Mouse (Mus musculus): ENCODE results near the gene Polr3g. TPM values are rescaled to one million over a fixed set of nuclear protein-coding genes. Genes with fewer than 3 reads are reported as not detected.

Gene Polr3g
- 10 to 100 TPM; 14.5 to 16.0 TPM for total RNA-seq (2023)

DNA sequence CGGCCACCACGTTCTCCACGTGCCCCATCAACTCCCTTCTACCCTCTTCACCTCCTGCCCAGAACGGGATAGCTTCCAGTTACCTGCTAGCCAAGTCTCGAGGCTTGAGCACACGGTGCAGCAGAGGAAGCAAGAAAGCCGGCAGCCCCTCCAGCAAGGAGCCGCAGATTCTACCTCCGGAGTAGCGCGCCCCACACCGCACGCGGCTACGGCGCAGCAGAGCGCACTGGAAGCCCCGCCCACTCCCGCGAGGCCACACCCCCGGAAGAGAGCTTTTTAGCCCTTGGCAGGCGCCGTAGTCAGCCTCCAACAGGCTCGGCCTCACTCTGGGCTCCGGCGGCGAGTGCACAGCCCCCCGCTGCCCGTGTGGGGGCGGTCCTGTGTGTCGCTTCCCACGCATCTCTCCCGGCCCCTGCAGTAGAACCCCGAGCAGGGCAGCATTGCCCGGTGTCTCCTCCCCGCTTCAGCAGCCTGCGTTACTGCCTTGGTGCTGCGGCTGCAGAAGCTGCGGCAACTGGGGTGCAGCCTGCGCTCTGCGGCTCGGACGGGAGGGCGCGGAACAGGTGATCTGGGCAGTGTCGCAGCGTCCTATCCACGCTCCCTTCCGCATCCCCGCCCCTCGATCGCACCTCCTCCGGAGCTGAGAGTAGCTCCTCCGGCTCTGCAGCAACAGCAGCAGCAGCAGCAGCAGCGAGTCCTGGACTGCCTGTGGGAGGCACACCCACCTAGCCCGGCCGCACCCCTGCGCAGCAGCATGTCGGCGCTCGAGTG, at the start of gene Polr3g, which contains the start of gene Mblac2:
TSS of gene Polr3g (minus strand) at position 239 of the 771 bp plus-strand sequence.
TSS of gene Mblac2 (plus strand) at position 567 of the 771 bp plus-strand sequence.

DNA sequence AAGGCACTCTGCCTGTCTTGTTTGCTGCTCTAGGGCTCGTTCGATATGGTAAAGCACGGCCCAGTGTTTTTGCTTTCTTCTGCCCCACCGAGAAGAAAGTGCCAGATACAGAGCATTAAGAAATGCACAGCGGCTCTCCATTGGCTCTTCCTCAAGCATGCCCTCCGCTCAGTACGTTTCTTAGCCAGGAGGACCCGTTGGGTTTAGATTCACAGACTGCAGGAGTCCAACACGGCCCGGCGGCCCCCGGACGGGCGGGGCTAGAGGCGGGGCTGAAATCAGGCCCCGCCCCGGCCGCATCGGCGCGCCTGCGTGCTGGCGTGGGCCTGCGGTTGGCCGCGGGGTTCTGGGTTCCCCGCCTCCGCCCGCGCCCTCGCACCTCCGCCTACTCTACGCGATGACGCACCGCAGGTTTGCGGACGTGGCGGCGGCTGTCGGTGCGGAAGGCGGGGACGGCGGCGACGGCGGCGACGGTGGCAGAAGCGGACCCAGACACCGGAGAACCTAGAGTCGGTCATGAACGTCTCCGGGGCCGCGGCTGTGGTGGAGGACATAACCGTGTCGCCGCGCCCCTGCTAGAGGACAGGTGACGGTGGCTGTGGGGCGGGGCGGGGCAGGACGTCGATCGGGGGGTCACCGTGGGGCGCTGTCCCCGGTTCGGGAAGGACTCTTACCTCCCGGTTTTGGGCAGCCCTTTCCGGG, 53.3 kb downstream of the Polr3g start, which contains the start of gene Lysmd3:
TSS of gene Lysmd3 (plus strand) at position 313 of the 702 bp plus-strand sequence.

DNA sequence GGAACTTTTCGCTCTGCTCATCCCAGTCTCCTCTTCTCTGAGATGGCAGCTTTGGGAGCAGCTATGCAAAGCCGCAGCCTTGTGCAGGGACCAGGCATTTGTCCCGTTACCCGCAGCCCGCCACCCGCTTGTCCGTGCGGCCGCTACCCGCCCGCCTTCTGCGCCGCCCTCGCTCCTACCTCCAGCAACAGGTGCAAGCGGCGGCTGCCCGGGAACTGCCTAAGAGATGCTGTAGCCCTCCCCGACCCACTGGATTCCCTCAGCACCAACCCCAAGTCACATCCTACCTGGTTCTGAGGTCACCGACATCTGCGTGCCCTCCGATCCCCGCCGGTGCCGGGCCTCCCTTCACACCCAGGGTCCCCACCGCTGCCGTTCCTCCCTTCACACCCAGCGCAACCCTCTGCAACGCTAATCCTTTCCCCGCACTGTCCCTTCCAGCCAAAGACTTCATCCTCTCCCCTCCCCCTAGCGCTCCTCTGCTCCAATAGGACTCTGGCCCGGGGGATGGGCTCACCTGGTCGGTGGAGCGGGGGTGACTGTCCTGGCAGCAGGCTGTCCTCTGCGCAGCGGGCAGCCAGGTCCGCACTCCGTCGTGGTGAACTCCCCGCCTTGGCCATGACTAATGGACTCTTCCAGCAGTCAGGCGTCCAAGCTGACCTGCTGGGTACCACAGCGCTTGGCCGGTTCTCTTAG, 77.9 kb downstream of the Polr3g start, which contains the start of gene Adgrv1:
TSS of gene Adgrv1 (minus strand) at position 435 of the 696 bp plus-strand sequence.

Other genes starting within 250 kb of the Polr3g start
- gene Adgrv1, start 77.9 kb downstream of the Polr3g start, total RNA-seq (2023) = not detected
- 10 to 100 TPM; 28.7 to 32.9 TPM for gene Lysmd3, start 53.4 kb downstream of the Polr3g start, total RNA-seq (2023)
- 1 to 10 TPM; 7.5 to 7.9 TPM for gene Mblac2, start 328 bp upstream of the Polr3g start, total RNA-seq (2023)
- gene Cetn3, start 72.1 kb upstream of the Polr3g start, total RNA-seq (2023) = 10 to 100 TPM; 79.0 to 87.9 TPM